Mouse (Mus musculus) hindbrain, embryonic 15.5 days (tissue): ENCODE results near the gene Aipl1. TPM values are rescaled to one million over a fixed set of nuclear protein-coding genes. Genes with fewer than 3 reads are reported as not detected.

ENCODE experiments used
- ATAC-seq: fragments of 200-750 bp; cut with Nextera tagmentation; 2 replicates; pipeline ENCODE4 v1.8.0; 2017; ENCODE audit warnings: low read depth, moderate number of reproducible peaks, moderate TSS enrichment; ENCODE audit not compliant: low FRiP score
- H3K27ac ChIP-seq: fragments of 300-500 bp; sonication (generic); replicated peaks from 2 replicates; pipeline ENCODE4 v1.5.1; 2015; ENCODE audit warnings: mild to moderate bottlenecking, inconsistent platforms
- H3K27me3 ChIP-seq: fragments of 300-500 bp; sonication (generic); 2 replicates; pipeline ENCODE4 v1.6.1; 2015; ENCODE audit warnings: control low read depth, inconsistent platforms
- H3K36me3 ChIP-seq: fragments of 300-500 bp; sonication (generic); 2 replicates; pipeline ENCODE4 v1.6.1; 2015; ENCODE audit warnings: control low read depth, inconsistent platforms
- H3K4me1 ChIP-seq: fragments of 300-500 bp; sonication (generic); replicated peaks from 2 replicates; pipeline ENCODE4 v1.6.1; 2015; ENCODE audit warnings: control low read depth, inconsistent platforms
- H3K4me2 ChIP-seq: fragments of 300-500 bp; sonication (generic); 2 replicates; pipeline ENCODE4 v1.6.1; 2015; ENCODE audit warnings: moderate library complexity, mild to moderate bottlenecking, inconsistent platforms
- H3K4me3 ChIP-seq: fragments of 300-500 bp; sonication (generic); 2 replicates; pipeline ENCODE4 v1.5.1; 2015; ENCODE audit warnings: mild to moderate bottlenecking, inconsistent platforms
- H3K9ac ChIP-seq: fragments of 300-500 bp; sonication (generic); 2 replicates; pipeline ENCODE4 v1.6.1; 2015; ENCODE audit warnings: inconsistent platforms
- H3K9me3 ChIP-seq: fragments of 300-500 bp; sonication (generic); 2 replicates; pipeline ENCODE4 v1.6.1; 2016; ENCODE audit warnings: control low read depth, inconsistent platforms
- WGBS: fragments of 180-500 bp; shearing (Covaris S2); methylation state at CpG from one replicate; pipeline ENCODE4 v1.1.7; 2015; 5-methylcytosine and 5-hydroxymethylcytosine counted together
- polyA plus RNA-seq: library from polyadenylated mRNA; unstranded; fragments of >200 nt; fragmentation: Nextera tagmentation; extraction: Ambion mirVana; gene quantifications from 2 replicates; pipeline ENCODE4 v1.2.1, GENCODE M21; 2015

The Aipl1 gene
- 0.38 and 0.43 TPM in 2 replicates for polyA plus RNA-seq

GRCm38 (mm10) chr11:72037409-72037808, at the start of gene Aipl1:
Gene Aipl1 (minus strand): TSS chr11:72037509.
- WGBS = 70% methylated on average over 4 of the region's 4 CpGs
- Histone ChIP-seq H3K4me3 (no peak within 1 kb of the TSS), H3K36me3 (no peaks in the 10 kb centered on the region), H3K27ac (no peak within 1 kb of the TSS), H3K27me3 (no peaks in the 10 kb centered on the region), H3K4me1 (peaks cover 31% of the 10 kb centered on the region), H3K9me3 (no peaks in the 10 kb centered on the region), H3K4me2 (no peak within 1 kb of the TSS), H3K9ac (no peak within 1 kb of the TSS)
- no peak for ATAC-seq

- 29% methylated on average over 11 of the region's 11 CpGs for WGBS
- H3K36me3 ChIP-seq = no peaks in the 10 kb centered on the region
- peaks cover 22% of the 10 kb centered on the region for H3K4me1 ChIP-seq
- 0 out of 2 replicates have a peak overlapping the region, but pooled peaks have one; percentile 8 for H3K4me2 ChIP-seq
- H3K27ac ChIP-seq = peak overlapping the region; percentile 81
- ATAC-seq = peak; percentile 84
- no peaks in the 10 kb centered on the region for H3K9me3 ChIP-seq
- no peaks in the 10 kb centered on the region for H3K27me3 ChIP-seq
- H3K9ac ChIP-seq = no peak overlapping the region
- H3K4me3 ChIP-seq = no peak overlapping the region
Observed at GRCm38 (mm10) chr11:72086251-72087046, 49.1 kb upstream of the Aipl1 start.

GRCm38 (mm10) chr11:72084337-72084736, 47.0 kb upstream of the Aipl1 start:
- H3K4me1 ChIP-seq = peaks cover 22% of the 10 kb centered on the region
- no peak for ATAC-seq
- 97% methylated on average over 15 of the region's 15 CpGs for WGBS
- no peaks in the 10 kb centered on the region for H3K9me3 ChIP-seq
- no peak overlapping the region for H3K27ac ChIP-seq
- H3K36me3 ChIP-seq = no peaks in the 10 kb centered on the region
- no peak overlapping the region for H3K4me3 ChIP-seq
- H3K9ac ChIP-seq = no peak overlapping the region
- no peaks in the 10 kb centered on the region for H3K27me3 ChIP-seq
- no peak overlapping the region for H3K4me2 ChIP-seq

GRCm38 (mm10) chr11:72082601-72083000, 45.3 kb upstream of the Aipl1 start:
- H3K27ac ChIP-seq = no peak overlapping the region
- no peaks in the 10 kb centered on the region for H3K36me3 ChIP-seq
- 92% methylated on average over 4 of the region's 4 CpGs for WGBS
- H3K9ac ChIP-seq = no peak overlapping the region
- no peaks in the 10 kb centered on the region for H3K9me3 ChIP-seq
- H3K4me3 ChIP-seq = no peak overlapping the region
- H3K4me1 ChIP-seq = peaks cover 22% of the 10 kb centered on the region
- no peaks in the 10 kb centered on the region for H3K27me3 ChIP-seq
- ATAC-seq = no peak
- no peak overlapping the region for H3K4me2 ChIP-seq

GRCm38 (mm10) chr11:72080461-72080860, 43.2 kb upstream of the Aipl1 start:
- Histone ChIP-seq H3K27ac (no peak overlapping the region), H3K4me3 (no peak overlapping the region), H3K27me3 (no peaks in the 10 kb centered on the region), H3K9me3 (no peaks in the 10 kb centered on the region), H3K9ac (no peak overlapping the region), H3K36me3 (no peaks in the 10 kb centered on the region), H3K4me1 (peaks cover 3% of the 10 kb centered on the region; the same call in 1 of the 2 replicates), H3K4me2 (no peak overlapping the region)
- no peak; the same call in 1 of the 2 replicates for ATAC-seq
- WGBS = 61% methylated on average over 6 of the region's 6 CpGs

- Histone ChIP-seq H3K9me3 (no peaks in the 10 kb centered on the region), H3K4me1 (peaks cover 3% of the 10 kb centered on the region; the same call in 1 of the 2 replicates), H3K4me3 (no peak overlapping the region), H3K36me3 (no peaks in the 10 kb centered on the region), H3K27ac (no peak overlapping the region), H3K4me2 (no peak overlapping the region), H3K27me3 (no peaks in the 10 kb centered on the region), H3K9ac (no peak overlapping the region)
- 36% methylated on average over 4 of the region's 4 CpGs for WGBS
- no peak for ATAC-seq
Observed at GRCm38 (mm10) chr11:72078647-72079046, 41.3 kb upstream of the Aipl1 start.

- no peak overlapping the region for H3K4me2 ChIP-seq
- H3K9me3 ChIP-seq = no peaks in the 10 kb centered on the region
- peaks cover 3% of the 10 kb centered on the region; the same call in 1 of the 2 replicates for H3K4me1 ChIP-seq
- no peaks in the 10 kb centered on the region for H3K36me3 ChIP-seq
- ATAC-seq = no peak
- H3K4me3 ChIP-seq = no peak overlapping the region
- H3K27ac ChIP-seq = no peak overlapping the region
- WGBS = 38% methylated on average over 3 of the region's 3 CpGs
- no peaks in the 10 kb centered on the region for H3K27me3 ChIP-seq
- no peak overlapping the region for H3K9ac ChIP-seq
Observed at GRCm38 (mm10) chr11:72078056-72078455, 40.7 kb upstream of the Aipl1 start.

GRCm38 (mm10) chr11:72074230-72074629, 36.9 kb upstream of the Aipl1 start:
- H3K4me1 ChIP-seq = peaks cover 11% of the 10 kb centered on the region

GRCm38 (mm10) chr11:72072331-72072905, 35.1 kb upstream of the Aipl1 start:
- Histone ChIP-seq H3K4me2 (no peak overlapping the region), H3K9me3 (no peaks in the 10 kb centered on the region), H3K4me1 (peaks cover 18% of the 10 kb centered on the region), H3K4me3 (no peak overlapping the region), H3K36me3 (no peaks in the 10 kb centered on the region), H3K27me3 (no peaks in the 10 kb centered on the region), H3K27ac (0 out of 2 replicates have a peak overlapping the region, but pooled peaks have one; percentile 30), H3K9ac (no peak overlapping the region)
- 45% methylated on average over 6 of the region's 6 CpGs for WGBS
- ATAC-seq = peak; percentile 23; the same call in 1 of the 2 replicates

More at GRCm38 (mm10) chr11:72074230-72074629, 36.9 kb upstream of the Aipl1 start:
- no peak overlapping the region for H3K4me3 ChIP-seq
- H3K27me3 ChIP-seq = no peaks in the 10 kb centered on the region
- H3K4me2 ChIP-seq = no peak overlapping the region
- H3K36me3 ChIP-seq = no peaks in the 10 kb centered on the region
- ATAC-seq = no peak
- H3K9ac ChIP-seq = no peak overlapping the region
- H3K9me3 ChIP-seq = no peaks in the 10 kb centered on the region
- H3K27ac ChIP-seq = no peak overlapping the region
- WGBS = 82% methylated on average over 13 of the region's 13 CpGs

- H3K4me2 ChIP-seq = no peak overlapping the region
- WGBS = 81% methylated on average over 9 of the region's 9 CpGs
- peaks cover 24% of the 10 kb centered on the region for H3K4me1 ChIP-seq
- H3K36me3 ChIP-seq = no peaks in the 10 kb centered on the region
- H3K27me3 ChIP-seq = no peaks in the 10 kb centered on the region
- no peak overlapping the region for H3K27ac ChIP-seq
- H3K4me3 ChIP-seq = no peak overlapping the region
- ATAC-seq = no peak
- H3K9ac ChIP-seq = no peak overlapping the region
- no peaks in the 10 kb centered on the region for H3K9me3 ChIP-seq
Observed at GRCm38 (mm10) chr11:72070733-72071132, 33.4 kb upstream of the Aipl1 start.

- Histone ChIP-seq H3K4me2 (no peak overlapping the region), H3K36me3 (0 out of 2 replicates have a peak, but pooled peaks cover 6% of the 10 kb centered on the region), H3K9me3 (peaks cover 14% of the 10 kb centered on the region), H3K4me1 (peaks cover 24% of the 10 kb centered on the region), H3K9ac (no peak overlapping the region), H3K4me3 (no peak overlapping the region), H3K27ac (0 out of 2 replicates have a peak overlapping the region, but pooled peaks have one; percentile 23), H3K27me3 (no peaks in the 10 kb centered on the region)
- 37% methylated on average over 7 of the region's 7 CpGs for WGBS
- peak; percentile 75; the same call in 1 of the 2 replicates for ATAC-seq
Observed at GRCm38 (mm10) chr11:72068026-72068425, 30.7 kb upstream of the Aipl1 start.

GRCm38 (mm10) chr11:72067326-72067725, 30.0 kb upstream of the Aipl1 start:
- no peak for ATAC-seq

More at GRCm38 (mm10) chr11:72067326-72067725, 30.0 kb upstream of the Aipl1 start:
- no peak overlapping the region for H3K4me3 ChIP-seq
- H3K9ac ChIP-seq = no peak overlapping the region
- H3K27ac ChIP-seq = 0 out of 2 replicates have a peak overlapping the region, but pooled peaks have one; percentile 23
- H3K4me2 ChIP-seq = no peak overlapping the region
- 0 out of 2 replicates have a peak, but pooled peaks cover 6% of the 10 kb centered on the region for H3K36me3 ChIP-seq
- H3K4me1 ChIP-seq = peaks cover 20% of the 10 kb centered on the region
- 64% methylated on average over 5 of the region's 5 CpGs for WGBS
- peaks cover 14% of the 10 kb centered on the region for H3K9me3 ChIP-seq
- H3K27me3 ChIP-seq = no peaks in the 10 kb centered on the region
